Mouse (Mus musculus): ENCODE results near the gene Tnrc6b. TPM values are rescaled to one million over a fixed set of nuclear protein-coding genes. Genes with fewer than 3 reads are reported as not detected.
A peak's percentile ranks its signal among the peaks of the same experiment; 100 is the strongest.

The Tnrc6b gene
- total and polyA plus RNA-seq, 2 experiments from 2014 or later, result 32.2 to 33.5 TPM

DNA sequence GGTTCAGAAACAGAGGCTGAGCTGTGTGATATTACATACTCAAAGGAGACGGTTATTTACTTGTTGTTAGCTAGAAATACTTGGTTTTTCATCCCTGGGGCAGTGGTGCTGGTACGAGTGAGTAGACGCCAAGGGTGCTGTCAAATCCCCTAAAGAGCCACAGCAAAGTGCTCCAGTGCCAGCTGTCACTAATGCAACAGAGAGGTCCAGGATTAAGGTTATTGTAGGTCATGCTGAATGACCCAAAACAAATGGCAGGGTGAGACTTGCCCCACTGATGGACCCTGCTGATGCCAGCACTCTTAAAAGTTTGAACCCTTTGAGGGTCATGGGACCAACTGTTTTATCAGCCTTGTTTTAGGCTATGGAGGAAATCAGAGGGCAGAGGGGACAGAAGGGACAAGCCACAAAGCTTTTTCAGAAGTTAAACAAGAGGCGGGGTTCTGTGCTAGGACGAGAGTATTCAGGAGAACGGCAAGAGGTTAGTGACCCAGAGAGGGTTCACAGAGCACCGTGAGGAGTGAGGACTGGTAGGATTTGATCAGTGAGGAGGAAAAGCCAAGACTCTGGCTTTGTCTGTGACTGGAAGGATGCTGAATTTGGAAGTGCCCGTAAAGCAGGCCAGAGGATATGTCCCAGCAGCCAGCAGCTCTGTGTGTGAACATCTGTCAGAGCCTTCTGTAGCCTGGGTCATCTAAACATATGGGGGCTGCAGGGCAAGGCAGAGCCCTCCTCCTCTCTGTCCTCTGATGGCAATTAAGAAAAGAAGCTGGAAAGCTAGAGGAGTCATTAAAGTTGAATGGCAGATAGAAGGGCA lies 26.1 kb upstream of the Tnrc6b start:
- Histone ChIP-seq H3K9me3 (ENCODE audit: low read length) (no peaks in the 10 kb centered on the region), H3K4me3 (ENCODE audit: low read length) (no peak overlapping the region), H3K4me2 (ENCODE audit: low read depth, low read length) (no peak overlapping the region), H3K4me1 (ENCODE audit: insufficient read depth, low read length) (peaks cover 30% of the 10 kb centered on the region), H3K27ac (peak overlapping the region; percentile 28; the same call in 1 of the 2 replicates), H3K36me3 (ENCODE audit: insufficient read depth, low read length) (no peaks in the 10 kb centered on the region), H3K27me3 (ENCODE audit: insufficient read depth, low read length) (no peaks in the 10 kb centered on the region), H3K9ac (replicated peaks; ENCODE audit: low read length) (no peak overlapping the region)
- no peak for TF ChIP-seq CTCF (IDR thresholded peaks at IDR 0.05; ENCODE audit: low read depth)
- no peak for DNase-seq (ENCODE audit: low spot score)
- ATAC-seq, result no peak; the same call in 1 of the 2 replicates
- WGBS, result 20% methylated on average over 8 of the region's 8 CpGs

DNA sequence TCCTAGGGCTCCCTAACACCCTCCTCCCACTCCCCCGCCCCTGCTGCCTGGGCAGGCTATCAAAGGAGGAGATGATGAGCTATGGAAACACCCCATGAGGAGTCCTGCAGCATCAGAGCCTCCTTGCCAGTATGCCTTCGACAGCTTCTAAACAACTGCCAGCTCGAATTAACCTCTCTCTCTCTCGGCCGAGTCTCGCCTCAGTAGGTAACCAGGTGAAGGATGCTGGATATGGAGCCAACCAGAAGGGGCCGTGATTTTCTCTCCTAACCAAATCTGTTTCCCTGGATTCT lies 25.6 kb upstream of the Tnrc6b start:
- H3K27me3 ChIP-seq (ENCODE audit: insufficient read depth, low read length), result no peaks in the 10 kb centered on the region
- H3K4me3 ChIP-seq (ENCODE audit: low read length), result no peak overlapping the region
- ATAC-seq, result peak; percentile 73; the same call in 1 of the 2 replicates
- 29% methylated on average over 7 of the region's 7 CpGs for WGBS
- no peak for TF ChIP-seq CTCF (IDR thresholded peaks at IDR 0.05; ENCODE audit: low read depth)
- no peaks in the 10 kb centered on the region for H3K36me3 ChIP-seq (ENCODE audit: insufficient read depth, low read length)
- no peak overlapping the region for H3K4me2 ChIP-seq (ENCODE audit: low read depth, low read length)
- H3K27ac ChIP-seq, result no peak overlapping the region; the same call in 1 of the 2 replicates
- H3K9ac ChIP-seq (replicated peaks; ENCODE audit: low read length), result no peak overlapping the region
- peaks cover 26% of the 10 kb centered on the region for H3K4me1 ChIP-seq (ENCODE audit: insufficient read depth, low read length)
- peak; percentile 59 for DNase-seq (ENCODE audit: low spot score)
- H3K9me3 ChIP-seq (ENCODE audit: low read length), result no peaks in the 10 kb centered on the region

DNA sequence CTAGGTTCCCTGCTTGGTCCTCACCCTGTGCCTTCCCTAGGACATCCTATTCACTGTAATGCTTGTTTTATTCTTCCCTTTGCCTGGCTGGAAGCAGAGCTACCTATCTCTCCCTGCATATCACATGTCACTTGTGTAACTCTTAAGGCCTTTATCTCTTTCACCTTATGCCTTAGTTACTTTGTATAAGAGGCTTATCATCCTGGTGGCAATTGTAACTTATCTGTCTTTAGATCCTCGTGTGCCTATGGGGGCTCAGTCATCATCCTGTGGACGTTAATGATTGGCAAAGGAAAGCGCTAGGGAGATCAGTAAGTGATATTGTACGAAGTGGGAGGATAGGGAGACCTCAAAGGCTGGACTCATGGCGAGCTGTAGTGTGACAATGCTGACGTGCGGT lies 22.6 kb upstream of the Tnrc6b start:
- 80% methylated on average over 7 of the region's 7 CpGs for WGBS
- no peak for TF ChIP-seq CTCF (IDR thresholded peaks at IDR 0.05; ENCODE audit: low read depth)
- no peak for DNase-seq (ENCODE audit: low spot score)

DNA sequence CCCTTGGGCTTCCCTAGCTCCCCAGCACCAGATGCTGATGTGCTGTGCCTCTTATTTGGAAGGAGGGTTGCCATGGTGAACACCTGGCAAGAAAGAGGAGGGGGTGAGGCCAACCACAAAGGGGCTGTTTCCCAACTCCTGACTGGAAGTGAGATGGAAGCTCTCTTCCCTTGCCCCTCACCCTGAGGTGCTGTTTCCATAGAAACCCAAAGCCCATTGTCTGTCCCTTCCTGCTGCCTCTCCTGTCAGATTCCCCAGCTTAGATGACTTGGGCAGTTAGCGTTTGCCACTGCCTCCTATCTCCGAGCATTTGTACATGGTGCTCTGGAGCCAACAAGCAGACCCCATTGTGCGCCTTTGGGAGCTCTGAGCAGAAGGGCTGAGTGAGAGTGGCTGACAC lies 17.6 kb upstream of the Tnrc6b start:
- no peaks in the 10 kb centered on the region for H3K9me3 ChIP-seq (ENCODE audit: low read length)
- WGBS, result 24% methylated on average over 3 of the region's 3 CpGs
- DNase-seq (ENCODE audit: low spot score) (no peak), ATAC-seq (peak; percentile 22; the same call in 1 of the 2 replicates)
- no peaks in the 10 kb centered on the region for H3K36me3 ChIP-seq (ENCODE audit: insufficient read depth, low read length)
- H3K4me1 ChIP-seq (ENCODE audit: insufficient read depth, low read length), result peaks cover 6% of the 10 kb centered on the region; the same call in 1 of the 2 replicates
- H3K4me3 ChIP-seq (ENCODE audit: low read length), result no peak overlapping the region
- H3K27me3 ChIP-seq (ENCODE audit: insufficient read depth, low read length), result no peaks in the 10 kb centered on the region
- TF ChIP-seq CTCF (IDR thresholded peaks at IDR 0.05; ENCODE audit: low read depth), result no peak; the same call in 1 of the 2 replicates
- no peak overlapping the region for H3K9ac ChIP-seq (replicated peaks; ENCODE audit: low read length)
- H3K27ac ChIP-seq, result no peak overlapping the region
- H3K4me2 ChIP-seq (ENCODE audit: low read depth, low read length), result no peak overlapping the region

More for the DNA sequence above, 22.6 kb upstream of the Tnrc6b start:
- peaks cover 24% of the 10 kb centered on the region for H3K4me1 ChIP-seq (ENCODE audit: insufficient read depth, low read length)
- H3K9ac ChIP-seq (replicated peaks; ENCODE audit: low read length), result no peak overlapping the region
- H3K4me2 ChIP-seq (ENCODE audit: low read depth, low read length), result no peak overlapping the region
- no peaks in the 10 kb centered on the region for H3K36me3 ChIP-seq (ENCODE audit: insufficient read depth, low read length)
- H3K9me3 ChIP-seq (ENCODE audit: low read length), result no peaks in the 10 kb centered on the region
- no peak for ATAC-seq
- no peaks in the 10 kb centered on the region for H3K27me3 ChIP-seq (ENCODE audit: insufficient read depth, low read length)
- no peak overlapping the region for H3K4me3 ChIP-seq (ENCODE audit: low read length)
- no peak overlapping the region for H3K27ac ChIP-seq

DNA sequence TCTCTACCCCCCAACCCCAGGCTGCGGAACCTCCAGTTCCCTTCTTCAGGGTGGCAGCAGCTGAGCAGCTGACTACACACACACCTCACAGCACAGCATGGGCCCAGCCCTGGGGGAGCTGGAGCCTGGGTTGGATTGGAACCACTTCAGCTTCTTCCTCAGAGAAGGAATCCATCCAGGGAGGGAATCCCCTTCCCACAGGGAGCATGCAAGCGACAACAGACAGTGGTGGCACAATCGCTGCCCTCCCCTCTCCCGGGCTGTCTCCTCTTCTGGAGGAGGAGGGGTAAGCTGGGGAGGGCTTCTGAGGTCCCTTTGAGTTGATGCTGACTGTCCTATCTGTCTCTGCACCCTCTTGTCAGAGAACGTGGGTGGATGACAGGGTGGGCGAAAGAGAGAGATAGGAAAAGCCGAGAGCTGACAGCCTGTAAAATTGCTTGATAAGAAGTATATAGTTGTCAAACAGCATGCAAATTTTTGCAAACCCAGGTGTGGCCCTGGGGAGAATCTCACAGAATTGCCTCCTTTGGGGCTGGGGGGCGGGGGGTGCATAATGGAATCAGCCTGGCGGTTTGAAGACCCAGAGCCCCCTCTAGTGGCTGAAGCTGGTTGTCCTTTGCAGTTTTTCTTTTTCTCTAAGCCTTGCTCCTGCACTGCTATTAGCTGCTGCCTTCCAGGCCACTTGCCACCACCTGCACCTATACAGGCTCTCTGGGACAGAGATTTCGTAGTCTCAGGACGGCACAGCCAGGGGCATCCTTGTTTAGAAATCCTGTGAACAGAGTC lies 16.8 kb upstream of the Tnrc6b start:
- peak; percentile 88 for TF ChIP-seq CTCF (IDR thresholded peaks at IDR 0.05; ENCODE audit: low read depth)
- no peaks in the 10 kb centered on the region for H3K27me3 ChIP-seq (ENCODE audit: insufficient read depth, low read length)
- 0 out of 2 replicates have a peak overlapping the region, but pooled peaks have one; percentile 22 for H3K27ac ChIP-seq
- no peaks in the 10 kb centered on the region for H3K9me3 ChIP-seq (ENCODE audit: low read length)
- WGBS, result 15% methylated on average over 11 of the region's 11 CpGs
- H3K36me3 ChIP-seq (ENCODE audit: insufficient read depth, low read length), result no peaks in the 10 kb centered on the region
- DNase-seq (ENCODE audit: low spot score), result peak; percentile 83
- H3K4me1 ChIP-seq (ENCODE audit: insufficient read depth, low read length), result peaks cover 6% of the 10 kb centered on the region; the same call in 1 of the 2 replicates
- peak overlapping the region; percentile 44 for H3K4me2 ChIP-seq (ENCODE audit: low read depth, low read length)
- H3K4me3 ChIP-seq (ENCODE audit: low read length), result no peak overlapping the region
- ATAC-seq, result peak; percentile 36; the same call in 1 of the 2 replicates
- no peak overlapping the region; the same call in 1 of the 2 replicates for H3K9ac ChIP-seq (replicated peaks; ENCODE audit: low read length)

DNA sequence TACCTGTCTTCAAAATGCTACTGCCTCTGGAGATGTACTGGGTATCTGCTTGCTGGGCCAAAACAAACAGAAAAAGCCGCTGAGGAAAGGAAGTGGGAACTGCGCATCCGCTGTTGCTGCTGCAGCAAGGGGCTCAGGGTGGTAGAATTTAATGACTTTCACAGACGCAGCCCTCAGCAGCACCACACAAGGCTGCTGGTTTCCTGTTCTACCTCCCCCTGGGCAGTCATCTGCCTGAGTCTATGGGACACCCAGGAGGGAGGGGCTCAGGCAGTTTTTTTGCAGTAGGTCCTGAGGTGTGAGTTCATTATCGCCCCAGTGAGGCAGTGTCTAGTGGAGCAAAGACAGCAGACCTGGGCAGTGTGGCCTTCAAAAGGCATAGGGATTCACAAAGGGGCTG lies 13.5 kb upstream of the Tnrc6b start:
- H3K4me3 ChIP-seq (ENCODE audit: low read length), result no peak overlapping the region
- H3K27ac ChIP-seq, result no peak overlapping the region
- no peak overlapping the region for H3K9ac ChIP-seq (replicated peaks; ENCODE audit: low read length)
- H3K36me3 ChIP-seq (ENCODE audit: insufficient read depth, low read length), result no peaks in the 10 kb centered on the region
- WGBS, result 63% methylated on average over 5 of the region's 5 CpGs
- peaks cover 6% of the 10 kb centered on the region; the same call in 1 of the 2 replicates for H3K4me1 ChIP-seq (ENCODE audit: insufficient read depth, low read length)
- ATAC-seq (no peak), DNase-seq (ENCODE audit: low spot score) (no peak)
- no peak overlapping the region for H3K4me2 ChIP-seq (ENCODE audit: low read depth, low read length)
- no peaks in the 10 kb centered on the region for H3K27me3 ChIP-seq (ENCODE audit: insufficient read depth, low read length)
- no peak for TF ChIP-seq CTCF (IDR thresholded peaks at IDR 0.05; ENCODE audit: low read depth)
- H3K9me3 ChIP-seq (ENCODE audit: low read length), result no peaks in the 10 kb centered on the region
